ENCODE assay signal across 8 mouse cellular contexts in the genomic region with DNA sequence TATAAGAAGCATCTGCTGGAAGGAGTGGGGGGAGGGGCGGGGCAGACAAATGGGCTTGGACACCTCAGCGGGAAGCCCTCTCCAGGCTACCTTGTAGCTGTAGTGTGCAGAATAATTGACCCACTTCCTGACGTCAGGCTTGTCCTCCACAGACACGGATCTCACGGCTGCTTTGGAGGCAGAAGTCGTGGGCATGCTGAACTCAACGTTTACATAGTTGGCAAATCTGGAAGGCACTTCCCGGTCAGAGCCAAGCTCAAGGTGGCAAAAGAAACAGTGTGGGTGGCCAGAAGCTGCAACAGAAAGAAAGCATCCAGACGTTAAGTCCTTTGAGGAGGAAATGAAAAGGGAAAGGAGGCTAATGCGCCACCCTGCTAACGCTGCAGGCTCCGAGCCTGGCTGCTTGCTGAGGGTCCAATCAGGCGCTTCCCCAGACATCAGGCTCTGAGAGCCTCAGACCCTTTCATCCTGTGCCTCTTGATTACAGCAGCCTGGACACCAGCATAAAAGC. TPM values are rescaled to one million over a fixed set of nuclear protein-coding genes. Genes with fewer than 3 reads are reported as not detected.
DNase-seq lines count a peak whose midpoint lies in the region; ATAC-seq and TF ChIP-seq lines count a peak whose summit lies in the region.

No protein-coding gene starts in this region.

- peak in 1 of 2 experiments; percentile 21 for DNase-seq in layer of hippocampus, adult 2 months (ENCODE audit: low spot score in 2 of 2)
- no peak for DNase-seq in layer of hippocampus, adult 11-12 months (ENCODE audit: low spot score)
- peak; percentile 13 to 42 for DNase-seq in left cerebral cortex, adult 8-10 months (ENCODE audit: low spot score in 2 of 2)
- peak; percentile 76 for DNase-seq in midbrain, embryonic 14.5 days
- peak; percentile 50 for DNase-seq in telencephalon, adult 2 months (ENCODE audit: low read depth, low spot score)
- no peak for DNase-seq in MN1 (ENCODE audit: low spot score)

- peaks cover 19 to 24% of the 10 kb centered on the region in 2 experiments for H3K4me1 ChIP-seq in heart, embryonic 14.5 days (ENCODE audit: control insufficient read depth in 2 of 2, insufficient read depth in 2 of 2, low read length in 2 of 2)
- H3K4me1 ChIP-seq in midbrain, embryonic 14.5 days (ENCODE audit: control insufficient read depth, insufficient read depth, low read length): peaks cover 16% of the 10 kb centered on the region

- H3K36me3 ChIP-seq in heart, embryonic 14.5 days (ENCODE audit: control insufficient read depth, insufficient read depth, low read length): no peaks in the 10 kb centered on the region
- no peaks in the 10 kb centered on the region for H3K36me3 ChIP-seq in midbrain, embryonic 14.5 days (ENCODE audit: control insufficient read depth, insufficient read depth, low read length)

- no peaks in the 10 kb centered on the region for H3K9me3 ChIP-seq in heart, embryonic 14.5 days (ENCODE audit: control insufficient read depth, low read length)
- no peaks in the 10 kb centered on the region for H3K9me3 ChIP-seq in midbrain, embryonic 14.5 days (ENCODE audit: control insufficient read depth, low read length)

- H3K4me2 ChIP-seq in heart, embryonic 14.5 days (ENCODE audit: low read length): peak overlapping the region; percentile 64
- peak overlapping the region; percentile 52 for H3K4me2 ChIP-seq in midbrain, embryonic 14.5 days (ENCODE audit: low read length)

- H3K9ac ChIP-seq in heart, embryonic 14.5 days (ENCODE audit: low read length): peak overlapping the region; percentile 51
- peak overlapping the region; percentile 17 for H3K9ac ChIP-seq in midbrain, embryonic 14.5 days (replicated peaks; ENCODE audit: low read length)

- ATAC-seq in common myeloid progenitor, adult 5-6 weeks (replicated peaks; ENCODE audit: low read depth, poor library complexity, severe bottlenecking): peak; percentile 19; the same call in 1 of the 2 replicates
- no peak for ATAC-seq in heart, embryonic 14.5 days (ENCODE audit: insufficient number of reproducible peaks, insufficient read depth, low FRiP score, low read depth)
- peak; percentile 78 for ATAC-seq in midbrain, embryonic 14.5 days (ENCODE audit: low FRiP score, low TSS enrichment)

- H3K27ac ChIP-seq in layer of hippocampus, adult 2 months: peak overlapping the region; percentile 51; the same call in 1 of the 2 replicates
- no peak overlapping the region for H3K27ac ChIP-seq in heart, embryonic 14.5 days (replicated peaks in 1 of 2; ENCODE audit: control insufficient read depth in 1 of 2, insufficient read depth in 1 of 2, low read depth in 2 of 2, low read length in 2 of 2)
- peak overlapping the region; percentile 38 for H3K27ac ChIP-seq in midbrain, embryonic 14.5 days (replicated peaks; ENCODE audit: low read depth, low read length)

- TF ChIP-seq CTCF in layer of hippocampus, adult 2 months (conservative IDR thresholded peaks at IDR 0.05): no peak

- no peaks in the 10 kb centered on the region for H3K27me3 ChIP-seq in heart, embryonic 14.5 days (ENCODE audit: control insufficient read depth, insufficient read depth, low read length)
- H3K27me3 ChIP-seq in midbrain, embryonic 14.5 days (ENCODE audit: control insufficient read depth, insufficient read depth, low read length): no peaks in the 10 kb centered on the region

- WGBS in heart, embryonic 14.5 days: 11% methylated on average over 13 of the region's 13 CpGs
- 3% methylated on average over 13 of the region's 13 CpGs for WGBS in midbrain, embryonic 14.5 days

- peak overlapping the region; percentile 21; the same call in 1 of the 2 replicates for H3K4me3 ChIP-seq in layer of hippocampus, adult 2 months
- peak overlapping the region; percentile 36 for H3K4me3 ChIP-seq in heart, embryonic 14.5 days (ENCODE audit: control insufficient read depth in 1 of 2, insufficient read depth in 1 of 2, low read depth in 1 of 2, low read length in 2 of 2)
- peak overlapping the region; percentile 25 for H3K4me3 ChIP-seq in midbrain, embryonic 14.5 days (replicated peaks; ENCODE audit: low read depth, low read length)

RNA-seq across cellular contexts. Expression of a gene that starts 51.4 kb away (rescaled TPM):
- 10 to 100 TPM; 52.2 to 53.0 TPM for total RNA-seq in layer of hippocampus, adult 2 months (2021)
- total RNA-seq in common myeloid progenitor, adult 5-6 weeks (2017): 35.4 and 44.0 TPM in 2 replicates
- 24.7 and 25.2 TPM in 2 replicates for polyA plus RNA-seq in heart, embryonic 14.5 days (2014; fragmentation: Nextera tagmentation; extraction: Ambion mirVana)
- 10 to 100 TPM; 51.9 to 57.1 (median 53.2) TPM for total RNA-seq in left cerebral cortex, adult 8-10 months (2022)
- 64.6 and 68.9 TPM in 2 replicates for polyA plus RNA-seq in midbrain, embryonic 14.5 days (2014; fragmentation: Nextera tagmentation; extraction: Ambion mirVana)

Comparison
In these comparisons a context has a peak if more than half of its experiments do, and no peak if none do; other contexts are left out.
1. DNase-seq: peak in left cerebral cortex, adult 8-10 months (2 of 2), midbrain, embryonic 14.5 days (single experiment) and telencephalon, adult 2 months (single experiment); none in layer of hippocampus, adult 11-12 months (single experiment) and MN1 (single experiment).
2. H3K27ac ChIP-seq: peak in layer of hippocampus, adult 2 months (single experiment) and midbrain, embryonic 14.5 days (single experiment); none in heart, embryonic 14.5 days (0 of 2).
3. Peak in every context shown above with its lines, with median percentiles within 50 percentile points of each other: H3K4me3 ChIP-seq.